Mouse (Mus musculus) bone marrow, adult 2 months (tissue): ENCODE results near the gene Pdhb. TPM values are rescaled to one million over a fixed set of nuclear protein-coding genes. Genes with fewer than 3 reads are reported as not detected.

Experiments used
- H3K27ac ChIP-seq: fragments of 200-500 bp; 2 replicates; pipeline ENCODE4 v1.5.1; 2012; ENCODE audit warnings: low read depth, mild to moderate bottlenecking, control low read depth, inconsistent platforms, low read length; ENCODE audit not compliant: control insufficient read depth, poor library complexity, insufficient read depth
- H3K4me1 ChIP-seq: fragments of 200-500 bp; 2 replicates; pipeline ENCODE4 v1.6.1; 2011; ENCODE audit warnings: low read length; ENCODE audit not compliant: control insufficient read depth, insufficient read depth
- H3K4me3 ChIP-seq: fragments of 200-500 bp; replicated peaks from 2 replicates; pipeline ENCODE3; 2011; ENCODE audit warnings: mild to moderate bottlenecking, low read depth, low read length, control low read depth; ENCODE audit not compliant: control insufficient read depth
- CTCF ChIP-seq: fragments of 200-500 bp; IDR thresholded peaks from 2 replicates; pipeline ENCODE4 v1.5.1; 2011; ENCODE audit warnings: low read length, control low read depth; ENCODE audit not compliant: control insufficient read depth, insufficient read depth
- POLR2A ChIP-seq: fragments of 200-500 bp; IDR thresholded peaks from 2 replicates; pipeline ENCODE4 v1.6.1; 2011; ENCODE audit warnings: low read depth, mild to moderate bottlenecking, control low read depth, low read length, borderline replicate concordance; ENCODE audit not compliant: control insufficient read depth
- WGBS: fragments of 180-500 bp; shearing (Covaris S2); methylation state at CpG from one replicate; pipeline ENCODE4 v1.1.7; 2018; 5-methylcytosine and 5-hydroxymethylcytosine counted together
- polyA plus RNA-seq: library from polyadenylated mRNA; stranded (reverse); fragments of >200 nt; gene quantifications from 2 replicates; pipeline ENCODE4 v1.2.4, GENCODE M21; 2011; ENCODE audit warnings: low replicate concordance; ENCODE audit not compliant: missing spikeins, insufficient read depth, insufficient read length

Pdhb gene
- polyA plus RNA-seq, 1 experiment = 77.9 TPM

DNA sequence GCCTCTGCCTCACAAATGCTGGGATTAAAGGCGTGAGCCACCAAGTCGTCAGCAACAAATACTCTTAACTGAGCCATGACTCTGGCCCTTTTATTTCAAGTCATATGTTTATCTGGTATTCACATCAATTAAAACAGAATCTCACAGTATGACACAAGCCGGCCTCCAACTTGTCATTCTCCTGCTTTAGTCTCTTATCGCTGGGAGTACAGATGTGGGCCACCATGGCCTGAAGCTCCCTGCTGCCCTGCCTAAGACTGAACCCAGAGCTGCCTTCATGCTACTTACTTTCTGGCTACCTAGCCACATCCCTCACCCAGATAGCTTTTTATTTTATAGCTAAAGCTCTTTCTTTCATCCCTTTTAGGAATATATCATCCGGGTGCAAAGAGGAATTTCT lies 53.4 kb downstream of the Pdhb start:
- no peak overlapping the region for H3K27ac ChIP-seq
- peaks cover 3% of the 10 kb centered on the region; the same call in 1 of the 2 replicates for H3K4me1 ChIP-seq
- no peak overlapping the region for H3K4me3 ChIP-seq
- 80% methylated on average over 5 of the region's 5 CpGs for WGBS
- TF ChIP-seq POLR2A = no peak
- TF ChIP-seq CTCF = no peak

DNA sequence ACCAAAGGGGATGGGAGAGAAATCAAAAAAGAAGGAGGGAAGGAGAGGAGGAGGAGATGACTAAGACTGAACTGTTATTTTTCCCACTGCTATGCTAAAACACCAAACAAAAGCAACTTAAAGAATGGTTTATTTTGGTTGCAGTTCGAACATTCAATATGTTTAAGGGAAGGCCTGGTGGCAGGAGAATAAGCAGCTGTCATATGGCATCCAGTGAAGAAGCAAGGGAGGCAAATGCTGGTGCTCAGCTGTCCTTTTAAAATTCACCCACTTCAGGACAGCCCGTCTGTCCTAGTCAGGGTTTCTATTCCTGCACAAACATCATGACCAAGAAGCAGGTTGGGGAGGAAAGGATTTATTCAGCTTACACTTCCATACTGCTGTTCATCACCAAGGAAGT lies 55.5 kb downstream of the Pdhb start:
- TF ChIP-seq CTCF (no peak), POLR2A (no peak)
- Histone ChIP-seq H3K4me1 (peaks cover 3% of the 10 kb centered on the region; the same call in 1 of the 2 replicates), H3K4me3 (no peak overlapping the region), H3K27ac (no peak overlapping the region)
- WGBS = 76% methylated on average over 2 of the region's 2 CpGs

Other genes with a start within 250 kb of the Pdhb start
- not detected in 2 replicates for gene Gm45521, start 215.7 kb downstream of the Pdhb start, polyA plus RNA-seq
- gene Dnase1l3, start 178.5 kb downstream of the Pdhb start, polyA plus RNA-seq = 0.88 and 1.6 TPM in 2 replicates
- gene Abhd6, start 170.1 kb downstream of the Pdhb start, polyA plus RNA-seq = 3.6 TPM in 1 of 2 replicates, not detected in the other
- 10.6 and 20.7 TPM in 2 replicates for gene Rpp14, start 92.7 kb downstream of the Pdhb start, polyA plus RNA-seq
- 7.1 and 21.9 TPM in 2 replicates for gene Pxk, start 74.8 kb downstream of the Pdhb start, polyA plus RNA-seq
- 6.8 and 7.7 TPM in 2 replicates for gene Kctd6, start 41.1 kb upstream of the Pdhb start, polyA plus RNA-seq
- gene Acox2, start 86.3 kb upstream of the Pdhb start, polyA plus RNA-seq = 4.8 TPM in 1 of 2 replicates, not detected in the other
- 1.9 TPM in 1 of 2 replicates, not detected in the other for gene Fam107a, start 145.0 kb upstream of the Pdhb start, polyA plus RNA-seq
- gene Oit1, start 205.7 kb upstream of the Pdhb start, polyA plus RNA-seq = not detected in 2 replicates